Mouse (Mus musculus) bone marrow macrophage, adult 2 months (primary cell): ENCODE data around the gene Gemin4.

Source experiments
- CTCF ChIP-seq: IDR thresholded peaks from 2 replicates; pipeline ENCODE4 v1.5.1; 2012; ENCODE audit warnings: low read depth, mild to moderate bottlenecking, low read length, moderate library complexity
- POLR2A ChIP-seq: IDR thresholded peaks from 2 replicates; pipeline ENCODE4 v1.6.1; 2012; ENCODE audit warnings: mild to moderate bottlenecking, low read depth, low read length, borderline replicate concordance

DNA sequence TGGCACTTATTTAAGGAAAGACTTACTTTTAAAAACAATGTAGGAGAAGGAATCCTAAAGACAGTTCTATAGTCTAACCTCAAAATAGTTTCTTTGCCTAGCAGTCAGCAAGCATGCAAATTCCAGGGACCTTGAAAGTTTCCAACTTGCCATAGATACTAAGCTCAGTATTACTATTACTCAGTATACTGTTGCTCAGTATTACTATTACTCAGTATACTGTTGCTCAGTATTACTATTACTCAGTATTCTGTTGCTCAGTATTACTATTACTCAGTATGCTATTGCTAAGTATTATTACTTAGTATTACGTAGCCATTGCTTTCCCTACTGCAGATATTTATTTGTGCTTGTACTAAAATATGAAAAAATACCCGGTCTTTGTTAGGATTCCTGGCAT lies 22.3 kb upstream of the Gemin4 start:
- TF ChIP-seq POLR2A: no peak
- TF ChIP-seq CTCF: no peak
